Mouse (Mus musculus): ENCODE measurements at regions not wholly inside any gene's neighbourhood (a gene's known extent, or its start where the extent isn't known, plus 50 kb on each side); places are given as distances from the start of the nearest gene placed in this dataset.

DNA sequence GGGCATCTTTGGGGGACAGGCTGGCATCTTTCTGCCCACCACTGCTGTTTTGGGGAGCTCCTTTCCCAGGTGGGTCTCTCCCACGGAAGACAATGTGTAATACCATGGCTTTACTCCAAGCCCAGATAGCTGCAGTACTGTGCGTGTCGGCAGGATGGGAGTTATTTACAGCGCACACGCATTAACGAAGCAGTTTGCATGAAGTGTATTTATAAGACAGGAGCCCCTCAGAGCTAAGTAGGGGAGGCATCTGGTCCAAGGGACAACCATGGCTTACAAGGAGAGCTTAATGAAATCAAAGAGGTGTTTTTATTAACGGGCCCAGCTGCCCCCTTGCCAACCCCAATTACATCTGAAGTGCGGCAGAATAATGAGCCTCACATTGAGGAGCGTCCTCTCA lies 169.0 kb downstream of the Katnal1 start:
- TF ChIP-seq CTCF (conservative IDR thresholded peaks at IDR 0.05 in 1 of 2, IDR thresholded peaks at IDR 0.05 in 1 of 2; ENCODE audit: low read depth in 2 of 2, low read length in 2 of 2) (no peak), UBTF (IDR thresholded peaks at IDR 0.05; ENCODE audit: low read depth, low read length) (no peak), ELF1 (IDR thresholded peaks at IDR 0.05; ENCODE audit: low read depth, low read length) (no peak), POLR2AphosphoS2 (IDR thresholded peaks at IDR 0.05; ENCODE audit: low read depth, low read length) (no peak), USF2 (conservative IDR thresholded peaks at IDR 0.05; ENCODE audit: low read depth, low read length) (no peak), KAT2A (IDR thresholded peaks at IDR 0.05; ENCODE audit: insufficient replicate concordance, low read length) (no peak), POLR2A (IDR thresholded peaks at IDR 0.05; ENCODE audit: low read depth, low read length) (no peak), IRF4 (IDR thresholded peaks at IDR 0.05; ENCODE audit: low read depth, low read length) (no peak), MAZ (IDR thresholded peaks at IDR 0.05; ENCODE audit: low read depth, low read length) (no peak), EP300 (IDR thresholded peaks at IDR 0.05; ENCODE audit: low read length) (no peak)

Measured in CH12.LX (cell line).